Mouse (Mus musculus) heart, postnatal 0 days (tissue): Measurements from ENCODE around the gene Aoah.

ENCODE experiments used
- CTCF ChIP-seq: IDR thresholded peaks from 2 replicates; pipeline ENCODE4 v1.5.1; 2016; ENCODE audit warnings: antibody characterized with exemption, control low read depth, low read depth
- EP300 ChIP-seq: IDR thresholded peaks from 2 replicates; pipeline ENCODE4 v1.6.1; 2016; ENCODE audit warnings: antibody characterized with exemption, low read depth

DNA sequence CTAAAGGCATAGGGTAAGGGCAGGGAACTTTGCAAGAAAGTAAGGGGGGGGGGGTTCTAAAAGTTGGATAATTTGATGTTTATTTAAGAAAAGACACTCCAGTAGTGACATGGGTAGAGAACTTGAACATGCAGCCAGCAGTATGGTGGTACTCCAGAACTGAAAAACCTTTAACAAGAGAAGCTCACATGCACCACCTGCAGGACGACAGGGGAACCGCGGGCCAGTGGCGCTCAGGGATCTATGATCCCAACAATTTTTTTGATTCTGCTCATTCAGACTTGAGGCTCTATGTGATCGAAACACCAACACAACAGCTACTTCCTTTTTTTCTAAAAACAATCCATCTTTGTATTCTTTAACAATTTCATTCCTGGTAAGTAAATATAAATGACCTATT lies 143.5 kb downstream of the Aoah start:
- TF ChIP-seq EP300 (no peak), CTCF (peak; percentile 68)
